Mouse (Mus musculus): ENCODE results near the gene Nrxn1.

Gene Nrxn1

GRCm38 (mm10) chr17:90654506-90654905, 438.4 kb downstream of the Nrxn1 start:
- DNase-seq, result no peak

DNA sequence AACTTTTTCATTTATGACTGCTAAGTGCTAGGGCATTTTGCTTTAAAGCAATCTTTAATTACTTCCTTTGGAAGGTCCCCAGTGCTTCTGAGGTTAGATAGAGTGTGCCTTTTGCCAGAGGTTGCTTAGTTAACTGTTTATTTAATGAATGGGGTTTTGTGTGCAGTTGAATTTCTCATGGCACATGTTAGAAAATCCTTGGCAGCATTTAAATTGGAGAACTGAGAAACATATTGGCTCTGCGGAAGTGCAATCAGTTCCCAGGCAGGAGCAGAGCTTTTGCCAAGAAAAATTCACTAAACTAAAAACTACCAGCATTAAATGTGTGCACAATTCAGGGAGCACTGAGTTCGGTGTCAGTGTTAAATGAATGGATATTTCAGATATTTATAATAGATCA, 439.5 kb downstream of the Nrxn1 start:
- DNase-seq, result no peak

DNA sequence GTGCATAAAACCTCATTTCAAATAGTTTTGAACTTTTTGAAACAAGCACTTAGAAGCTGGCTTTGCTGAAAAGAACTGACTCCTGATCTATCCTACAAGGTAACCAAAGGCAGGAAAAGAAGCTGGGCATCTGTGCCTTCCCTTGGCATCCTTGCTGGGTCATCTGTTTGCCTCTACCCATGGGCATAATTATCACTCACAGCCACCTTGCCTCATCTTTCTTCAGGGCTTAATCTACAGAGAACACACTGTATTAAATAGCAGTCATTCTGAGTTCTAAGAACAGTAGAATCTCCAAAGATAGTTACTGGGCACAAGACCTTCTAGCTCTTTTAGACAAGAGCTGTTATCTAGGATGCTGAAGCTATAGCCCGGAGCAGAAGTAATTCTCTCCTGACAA, 442.6 kb downstream of the Nrxn1 start:
- DNase-seq, result no peak

DNA sequence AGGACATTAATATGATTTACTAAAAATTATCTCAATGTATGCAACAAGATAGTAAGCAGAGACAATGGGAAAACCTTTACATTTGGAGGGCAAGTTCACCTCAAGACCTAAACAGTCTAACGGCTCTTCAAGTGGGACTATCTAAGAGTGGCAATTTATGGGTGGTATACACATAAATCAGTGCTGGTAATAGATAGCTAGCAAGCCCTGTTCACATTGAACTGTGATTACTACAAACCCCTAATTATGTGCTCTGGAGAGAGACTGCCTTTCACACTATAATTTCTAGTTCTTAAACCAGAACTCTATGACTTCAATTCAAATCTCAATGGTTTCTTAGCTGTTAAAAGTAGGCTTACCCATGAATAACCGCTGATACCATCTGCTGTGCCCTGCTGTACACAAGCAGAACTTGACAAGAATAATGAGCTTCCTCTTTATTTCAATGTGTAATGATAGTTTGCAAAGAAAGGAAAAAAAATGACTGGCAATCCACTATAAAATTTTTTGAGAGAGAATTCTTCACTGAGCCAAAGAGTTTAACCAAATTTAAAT, 453.8 kb downstream of the Nrxn1 start:
- DNase-seq, result no peak

DNA sequence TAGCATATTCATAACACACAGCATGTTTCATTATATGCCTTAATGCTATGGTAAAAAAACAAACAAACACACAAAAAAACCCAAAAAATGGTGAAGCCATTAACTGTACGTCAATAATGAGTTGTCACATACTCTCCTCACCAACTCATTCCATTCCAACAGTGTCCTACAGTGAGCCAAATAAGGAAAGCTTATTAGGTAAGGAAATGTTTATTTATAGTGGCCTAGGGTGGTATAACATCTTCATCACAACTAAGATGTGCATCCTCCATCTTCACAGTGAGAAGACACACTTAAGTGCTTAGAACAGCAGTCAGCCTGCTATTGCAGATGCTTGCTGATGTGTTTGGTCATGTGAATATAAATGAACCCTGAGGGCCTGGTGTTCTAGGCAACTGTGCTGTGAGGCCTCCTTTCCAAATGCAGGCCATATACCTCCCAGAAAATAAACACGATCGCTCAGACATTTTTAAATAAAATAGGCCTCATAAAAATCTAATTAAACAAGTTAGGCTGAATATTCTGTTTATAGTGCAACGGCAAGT, 454.6 kb downstream of the Nrxn1 start:
- no peak for DNase-seq

- no peak for DNase-seq
Measured at GRCm38 (mm10) chr17:90631371-90631770, 461.5 kb downstream of the Nrxn1 start.

GRCm38 (mm10) chr17:90629851-90630250, 463.0 kb downstream of the Nrxn1 start:
- no peak for DNase-seq

- DNase-seq, result peak; percentile 3
Measured at GRCm38 (mm10) chr17:90628469-90628868, 464.4 kb downstream of the Nrxn1 start.

DNA sequence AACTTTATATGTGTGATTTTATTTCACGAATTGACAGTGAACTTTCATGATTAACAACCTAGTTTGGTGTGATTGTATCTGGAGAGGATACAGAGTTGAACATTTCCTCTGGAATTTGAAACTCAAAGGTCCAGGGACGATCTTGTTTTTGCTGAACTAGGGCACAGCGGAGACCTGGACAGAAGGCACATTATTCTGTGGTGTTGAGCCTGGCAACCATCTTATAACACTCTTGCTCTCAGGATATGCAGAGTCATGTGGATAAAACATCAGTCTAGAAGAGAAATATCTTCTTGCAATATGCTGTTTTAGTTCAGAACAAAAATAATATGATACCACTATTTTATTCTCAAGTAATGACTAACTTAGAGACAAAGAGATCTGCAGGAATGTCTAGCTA, 464.9 kb downstream of the Nrxn1 start:
- DNase-seq, result no peak

DNA sequence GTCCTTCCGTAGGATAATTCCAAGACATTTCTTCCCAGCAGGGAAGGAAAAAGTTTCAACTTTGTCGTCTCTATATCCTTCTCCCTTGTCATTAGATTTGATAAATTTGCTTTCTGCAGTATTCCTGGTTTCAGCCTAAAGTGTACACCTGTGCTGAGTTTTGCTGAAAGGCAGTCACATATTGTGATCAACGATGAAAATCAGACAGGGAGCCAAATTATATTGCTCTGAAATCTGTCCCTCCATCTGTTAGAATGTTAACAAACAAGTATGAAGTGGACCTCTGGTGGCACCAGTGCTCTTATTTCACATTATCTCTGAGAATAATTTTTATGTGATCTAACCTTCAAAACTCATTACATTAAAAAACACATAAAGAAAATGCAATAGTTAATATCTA, 465.5 kb downstream of the Nrxn1 start:
- no peak for DNase-seq

- no peak for DNase-seq
Measured at GRCm38 (mm10) chr17:90624591-90625266, 468.1 kb downstream of the Nrxn1 start.

- no peak for DNase-seq
Measured at GRCm38 (mm10) chr17:90621828-90622227, 471.0 kb downstream of the Nrxn1 start.

DNA sequence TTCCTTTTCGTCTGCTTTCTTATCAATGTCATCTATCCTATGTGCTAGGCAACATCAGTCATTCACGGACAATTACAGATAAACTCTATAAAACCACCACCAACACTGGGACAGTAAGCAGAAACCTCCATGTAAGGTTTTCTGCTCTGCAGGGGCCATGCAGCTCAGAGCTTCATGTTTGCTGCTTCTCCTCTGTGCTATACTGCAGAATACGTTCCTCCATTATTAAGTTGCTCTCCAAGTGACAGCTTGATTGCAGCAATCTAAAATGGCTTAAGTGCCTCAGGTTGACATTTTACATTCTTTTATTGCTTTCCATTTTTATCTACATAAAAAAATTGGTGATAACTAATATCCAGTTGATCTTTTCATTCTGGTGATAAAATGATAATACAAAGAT, 477.9 kb downstream of the Nrxn1 start:
- DNase-seq, result no peak

GRCm38 (mm10) chr17:90607427-90607806, 485.5 kb downstream of the Nrxn1 start:
- no peak for DNase-seq

DNA sequence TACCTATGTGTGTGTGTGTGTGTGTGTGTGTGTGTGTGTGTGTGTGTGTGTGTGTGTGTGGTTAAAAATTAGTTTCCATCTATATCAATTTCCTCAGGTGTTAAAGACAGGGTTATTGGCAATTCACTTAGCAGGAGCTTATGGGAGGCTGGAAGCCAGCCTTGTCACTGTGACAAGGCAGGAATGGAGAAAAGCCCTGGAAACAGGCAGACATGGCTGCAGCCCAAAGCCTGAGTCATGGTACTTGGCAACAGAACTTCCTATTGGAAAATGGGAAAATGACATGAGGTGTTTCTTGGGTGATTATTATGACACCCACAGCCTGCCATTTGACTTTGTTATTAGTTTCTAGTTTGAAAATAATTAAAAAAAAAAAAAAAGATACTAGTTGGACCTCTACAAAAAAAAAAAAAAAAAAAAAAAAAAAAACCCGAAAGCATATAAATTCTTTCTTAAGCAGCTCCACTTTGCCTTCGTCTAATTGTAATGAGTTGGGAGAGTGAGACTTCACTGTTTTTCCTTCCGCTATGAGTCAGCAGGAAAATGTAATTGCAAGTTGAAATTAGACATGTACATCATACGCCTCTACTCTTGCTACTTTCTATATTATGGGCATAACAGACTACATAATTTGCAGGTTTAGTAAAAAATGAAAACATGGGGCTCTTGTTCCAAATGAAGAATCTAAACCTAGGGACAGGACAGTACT, 486.0 kb downstream of the Nrxn1 start:
- DNase-seq, result peak; percentile 10

DNA sequence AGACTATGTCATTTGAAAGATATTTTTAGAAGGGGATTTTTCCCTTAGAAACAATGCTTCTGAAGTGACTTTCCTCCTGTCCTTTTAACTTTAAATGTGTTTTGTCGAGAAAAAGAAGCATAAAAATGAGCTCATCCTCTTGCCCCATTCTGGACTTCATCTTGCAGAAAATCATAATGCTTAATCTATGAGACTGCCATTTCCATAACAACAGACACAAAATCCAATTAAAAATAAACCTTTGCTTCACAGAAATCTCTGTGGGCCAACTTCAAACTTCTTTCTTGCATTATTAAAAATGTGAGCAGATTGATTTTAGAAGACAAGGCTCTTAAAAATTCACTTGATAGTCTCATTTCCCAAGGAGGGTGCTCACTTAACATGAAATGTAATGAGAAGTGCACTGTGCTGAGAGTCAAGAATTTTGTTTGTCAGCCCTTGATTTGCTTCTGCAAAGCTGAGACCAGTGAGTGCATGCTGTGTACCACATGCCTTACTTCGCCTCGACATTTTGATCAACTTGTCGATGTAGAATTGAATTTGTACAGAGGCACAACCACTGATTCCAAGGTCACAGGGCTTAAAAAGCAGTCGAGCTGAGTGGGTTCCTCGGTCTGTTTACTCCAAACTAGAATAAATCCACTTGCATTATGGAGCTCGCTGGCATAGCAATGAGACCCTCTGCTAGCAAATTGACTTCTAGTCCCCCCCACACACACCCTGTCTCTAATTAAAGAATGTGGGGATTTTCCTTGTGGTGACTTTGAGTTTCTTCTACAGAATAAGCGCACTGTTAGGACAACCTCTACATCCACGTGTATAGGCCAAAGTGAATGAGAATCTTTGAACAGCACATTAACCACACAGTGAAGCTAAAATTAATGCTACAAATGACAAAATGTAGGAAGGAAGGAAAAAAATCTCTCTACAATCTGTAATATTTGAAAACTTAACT, 493.0 kb downstream of the Nrxn1 start:
- no peak for DNase-seq

GRCm38 (mm10) chr17:90594798-90595533, 497.9 kb downstream of the Nrxn1 start:
- no peak for DNase-seq

GRCm38 (mm10) chr17:90586891-90587290, 506.0 kb downstream of the Nrxn1 start:
- no peak for DNase-seq

GRCm38 (mm10) chr17:90584666-90585195, 508.1 kb downstream of the Nrxn1 start:
- DNase-seq, result peak; percentile 70

GRCm38 (mm10) chr17:90583826-90584534, 508.9 kb downstream of the Nrxn1 start:
- no peak for DNase-seq

- no peak for DNase-seq
Measured at GRCm38 (mm10) chr17:90583196-90583595, 509.7 kb downstream of the Nrxn1 start.

All from lung, postnatal 36 days (tissue).